Mouse (Mus musculus) limb, embryonic 15.5 days (tissue): ENCODE data around the gene Olfr520. TPM values are rescaled to one million over a fixed set of nuclear protein-coding genes. Genes with fewer than 3 reads are reported as not detected.
"Not testable (repeated sequence)": the region's sequence is repeated elsewhere in the genome, so short reads cannot be mapped to it uniquely, and the experiment has no call there.

ENCODE experiments used
- ATAC-seq: fragments of 200-750 bp; cut with Nextera tagmentation; 2 replicates; pipeline ENCODE4 v1.8.0; 2017; ENCODE audit warnings: low read depth, moderate TSS enrichment; ENCODE audit not compliant: insufficient number of reproducible peaks, low FRiP score, low TSS enrichment
- H3K27ac ChIP-seq: fragments of 300-500 bp; sonication (generic); 2 replicates; pipeline ENCODE4 v1.5.1; 2015; ENCODE audit warnings: moderate library complexity, mild to moderate bottlenecking, inconsistent platforms
- H3K27me3 ChIP-seq: fragments of 300-500 bp; sonication (generic); 2 replicates; pipeline ENCODE4 v1.6.1; 2015; ENCODE audit warnings: inconsistent platforms
- H3K36me3 ChIP-seq: fragments of 300-500 bp; sonication (generic); 2 replicates; pipeline ENCODE4 v1.6.1; 2015; ENCODE audit warnings: inconsistent platforms
- H3K4me1 ChIP-seq: fragments of 300-500 bp; sonication (generic); 2 replicates; pipeline ENCODE4 v1.6.1; 2015; ENCODE audit warnings: inconsistent platforms
- H3K4me2 ChIP-seq: fragments of 300-500 bp; sonication (generic); 2 replicates; pipeline ENCODE4 v1.6.1; 2015; ENCODE audit warnings: mild to moderate bottlenecking, inconsistent platforms
- H3K4me3 ChIP-seq: fragments of 300-500 bp; sonication (generic); 2 replicates; pipeline ENCODE4 v1.5.1; 2015; ENCODE audit warnings: mild to moderate bottlenecking, inconsistent platforms
- H3K9ac ChIP-seq: fragments of 300-500 bp; sonication (generic); 2 replicates; pipeline ENCODE4 v1.6.1; 2015; ENCODE audit warnings: inconsistent platforms
- H3K9me3 ChIP-seq: fragments of 300-500 bp; sonication (generic); 2 replicates; pipeline ENCODE4 v1.6.1; 2016; ENCODE audit warnings: inconsistent platforms
- WGBS: fragments of 180-500 bp; shearing (Covaris S2); methylation state at CpG from one replicate; pipeline ENCODE4 v1.1.7; 2015; 5-methylcytosine and 5-hydroxymethylcytosine counted together
- polyA plus RNA-seq: library from polyadenylated mRNA; unstranded; fragments of >200 nt; fragmentation: Nextera tagmentation; extraction: Ambion mirVana; gene quantifications from 2 replicates; pipeline ENCODE4 v1.2.1, GENCODE M21; 2015

Gene Olfr520
- not detected in 2 replicates for polyA plus RNA-seq

- no peak within 1 kb of the TSS for H3K4me3 ChIP-seq
- no peak within 1 kb of the TSS for H3K27ac ChIP-seq
- no peak within 1 kb of the TSS for H3K4me2 ChIP-seq
- no peaks in the 10 kb centered on the region for H3K4me1 ChIP-seq
- WGBS: 87% methylated on average over 2 of the region's 2 CpGs
- H3K27me3 ChIP-seq: no peaks in the 10 kb centered on the region
- H3K36me3 ChIP-seq: no peaks in the 10 kb centered on the region
- H3K9ac ChIP-seq: no peak within 1 kb of the TSS
- no peak for ATAC-seq
- no peaks in the 10 kb centered on the region for H3K9me3 ChIP-seq
Measured at GRCm38 (mm10) chr7:99729973-99730372, at the start of gene Olfr520. Gene Olfr520, plus strand, starts transcription at chr7:99730273.

GRCm38 (mm10) chr7:99680771-99681170 lies 49.3 kb upstream of the Olfr520 start:
- Histone ChIP-seq H3K4me1 (no peaks in the 10 kb centered on the region), H3K27me3 (no peaks in the 10 kb centered on the region), H3K9me3 (no peaks in the 10 kb centered on the region), H3K27ac (no peak overlapping the region), H3K9ac (no peak overlapping the region), H3K4me2 (no peak overlapping the region), H3K4me3 (no peak overlapping the region), H3K36me3 (no peaks in the 10 kb centered on the region)
- ATAC-seq: no peak
- WGBS: 77% methylated on average over 5 of the region's 5 CpGs

GRCm38 (mm10) chr7:99684086-99684485 lies 46.0 kb upstream of the Olfr520 start:
- no peak overlapping the region for H3K4me3 ChIP-seq
- ATAC-seq: no peak
- H3K27ac ChIP-seq: no peak overlapping the region
- no peaks in the 10 kb centered on the region for H3K4me1 ChIP-seq
- no peaks in the 10 kb centered on the region for H3K27me3 ChIP-seq
- H3K36me3 ChIP-seq: no peaks in the 10 kb centered on the region
- no peaks in the 10 kb centered on the region for H3K9me3 ChIP-seq
- WGBS: 43% methylated on average over 4 of the region's 4 CpGs
- no peak overlapping the region for H3K4me2 ChIP-seq
- no peak overlapping the region for H3K9ac ChIP-seq

GRCm38 (mm10) chr7:99690819-99691218 lies 39.3 kb upstream of the Olfr520 start:
- WGBS: 66% methylated on average over 7 of the region's 7 CpGs
- H3K4me1 ChIP-seq: no peaks in the 10 kb centered on the region
- no peak for ATAC-seq

GRCm38 (mm10) chr7:99692396-99692795 lies 37.7 kb upstream of the Olfr520 start:
- Histone ChIP-seq H3K27ac (no peak overlapping the region), H3K9me3 (no peaks in the 10 kb centered on the region), H3K4me3 (no peak overlapping the region), H3K4me1 (no peaks in the 10 kb centered on the region), H3K4me2 (no peak overlapping the region), H3K27me3 (no peaks in the 10 kb centered on the region), H3K9ac (no peak overlapping the region), H3K36me3 (no peaks in the 10 kb centered on the region)
- no peak for ATAC-seq
- WGBS: 40% methylated on average over 3 of the region's 3 CpGs

More at GRCm38 (mm10) chr7:99690819-99691218, 39.3 kb upstream of the Olfr520 start:
- no peak overlapping the region for H3K4me3 ChIP-seq
- no peaks in the 10 kb centered on the region for H3K9me3 ChIP-seq
- H3K9ac ChIP-seq: no peak overlapping the region
- no peaks in the 10 kb centered on the region for H3K36me3 ChIP-seq
- H3K4me2 ChIP-seq: no peak overlapping the region
- H3K27ac ChIP-seq: no peak overlapping the region
- no peaks in the 10 kb centered on the region for H3K27me3 ChIP-seq

GRCm38 (mm10) chr7:99693387-99693786 lies 36.7 kb upstream of the Olfr520 start:
- H3K4me2 ChIP-seq: no peak overlapping the region
- no peaks in the 10 kb centered on the region for H3K4me1 ChIP-seq
- H3K4me3 ChIP-seq: no peak overlapping the region
- H3K36me3 ChIP-seq: no peaks in the 10 kb centered on the region
- no peak for ATAC-seq
- H3K9me3 ChIP-seq: no peaks in the 10 kb centered on the region
- 94% methylated on average over 3 of the region's 3 CpGs for WGBS
- H3K27me3 ChIP-seq: no peaks in the 10 kb centered on the region
- H3K9ac ChIP-seq: no peak overlapping the region
- H3K27ac ChIP-seq: no peak overlapping the region

GRCm38 (mm10) chr7:99693976-99694375 lies 36.1 kb upstream of the Olfr520 start:
- Histone ChIP-seq H3K27me3 (no peaks in the 10 kb centered on the region), H3K9ac (no peak overlapping the region), H3K4me2 (no peak overlapping the region), H3K27ac (no peak overlapping the region), H3K4me1 (no peaks in the 10 kb centered on the region), H3K36me3 (no peaks in the 10 kb centered on the region), H3K4me3 (no peak overlapping the region), H3K9me3 (no peaks in the 10 kb centered on the region)
- no peak for ATAC-seq
- WGBS: 85% methylated on average over 3 of the region's 3 CpGs

GRCm38 (mm10) chr7:99694424-99694823 lies 35.6 kb upstream of the Olfr520 start:
- not testable (repeated sequence) for H3K27me3 ChIP-seq, H3K9ac ChIP-seq

GRCm38 (mm10) chr7:99695471-99696057 lies 34.5 kb upstream of the Olfr520 start:
- no peaks in the 10 kb centered on the region for H3K9me3 ChIP-seq
- H3K9ac ChIP-seq: no peak overlapping the region
- no peak for ATAC-seq
- no peaks in the 10 kb centered on the region for H3K4me1 ChIP-seq
- no peaks in the 10 kb centered on the region for H3K36me3 ChIP-seq
- H3K27me3 ChIP-seq: no peaks in the 10 kb centered on the region
- no peak overlapping the region for H3K27ac ChIP-seq
- no peak overlapping the region for H3K4me3 ChIP-seq
- WGBS: 84% methylated on average over 8 of the region's 8 CpGs
- no peak overlapping the region for H3K4me2 ChIP-seq

More at GRCm38 (mm10) chr7:99694424-99694823, 35.6 kb upstream of the Olfr520 start:
- ATAC-seq, H3K9me3 ChIP-seq, H3K4me2 ChIP-seq, H3K27ac ChIP-seq, H3K4me1 ChIP-seq, H3K4me3 ChIP-seq, H3K36me3 ChIP-seq: not testable (repeated sequence)
- WGBS: 60% methylated on average over 5 of the region's 5 CpGs

- no peak overlapping the region for H3K27ac ChIP-seq
- no peak overlapping the region for H3K4me3 ChIP-seq
- no peaks in the 10 kb centered on the region for H3K36me3 ChIP-seq
- H3K4me2 ChIP-seq: no peak overlapping the region
- H3K9ac ChIP-seq: no peak overlapping the region
- H3K4me1 ChIP-seq: no peaks in the 10 kb centered on the region
- no peaks in the 10 kb centered on the region for H3K27me3 ChIP-seq
- ATAC-seq: no peak
- no peaks in the 10 kb centered on the region for H3K9me3 ChIP-seq
- 87% methylated on average over 3 of the region's 3 CpGs for WGBS
Measured at GRCm38 (mm10) chr7:99698576-99698975, 31.5 kb upstream of the Olfr520 start.

- H3K4me2 ChIP-seq: no peak overlapping the region
- H3K27me3 ChIP-seq: no peaks in the 10 kb centered on the region
- no peaks in the 10 kb centered on the region for H3K9me3 ChIP-seq
- H3K4me1 ChIP-seq: no peaks in the 10 kb centered on the region
- no peak overlapping the region for H3K4me3 ChIP-seq
- WGBS: 39% methylated on average over 3 of the region's 3 CpGs
- H3K36me3 ChIP-seq: no peaks in the 10 kb centered on the region
- H3K9ac ChIP-seq: no peak overlapping the region
- no peak overlapping the region for H3K27ac ChIP-seq
- ATAC-seq: no peak
Measured at GRCm38 (mm10) chr7:99699106-99699505, 31.0 kb upstream of the Olfr520 start.

- Histone ChIP-seq H3K4me1 (no peaks in the 10 kb centered on the region), H3K4me2 (no peak overlapping the region), H3K9me3 (no peaks in the 10 kb centered on the region), H3K4me3 (no peak overlapping the region), H3K27me3 (no peaks in the 10 kb centered on the region), H3K9ac (no peak overlapping the region), H3K36me3 (no peaks in the 10 kb centered on the region), H3K27ac (no peak overlapping the region)
- ATAC-seq: no peak
- 59% methylated on average over 3 of the region's 3 CpGs for WGBS
Measured at GRCm38 (mm10) chr7:99699709-99700151, 30.3 kb upstream of the Olfr520 start.

GRCm38 (mm10) chr7:99700641-99701040 lies 29.4 kb upstream of the Olfr520 start:
- Histone ChIP-seq H3K4me1 (no peaks in the 10 kb centered on the region), H3K9me3 (no peaks in the 10 kb centered on the region), H3K4me3 (no peak overlapping the region), H3K27ac (no peak overlapping the region), H3K36me3 (no peaks in the 10 kb centered on the region), H3K4me2 (no peak overlapping the region), H3K9ac (no peak overlapping the region), H3K27me3 (no peaks in the 10 kb centered on the region)
- WGBS: 81% methylated on average over 4 of the region's 4 CpGs
- ATAC-seq: no peak
